Mouse (Mus musculus): ENCODE measurements at regions not wholly inside any gene's neighbourhood (a gene's known extent, or its start where the extent isn't known, plus 50 kb on each side); places are given as distances from the start of the nearest gene placed in this dataset.

GRCm38 (mm10) chr12:7910509-7910908 lies 66.9 kb upstream of the Apob start:
- TF ChIP-seq POLR2A (IDR thresholded peaks at IDR 0.05; ENCODE audit: borderline replicate concordance, insufficient read depth, low read length) (no peak), CTCF (IDR thresholded peaks at IDR 0.05; ENCODE audit: borderline replicate concordance, insufficient read depth, low read depth, low read length) (no peak)

Data from cerebellum, adult 2 months (tissue).